7 mouse cellular contexts compared by ENCODE assay signal in genomic region chr1:63214271-63214558, GRCm38 (mm10). TPM values are rescaled to one million over a fixed set of nuclear protein-coding genes. Genes with fewer than 3 reads are reported as not detected.
A peak's percentile ranks its signal among the peaks of the same experiment; 100 is the strongest.
DNase-seq lines count a peak whose midpoint lies in the region; ATAC-seq and TF ChIP-seq lines count a peak whose summit lies in the region.

Gene Gpr1, minus strand, starts transcription at chr1:63214543.

- intact Hi-C loops in left cerebral cortex, adult 2 months (cut with DNase I): no loop called here
- intact Hi-C loops in left cerebral cortex, postnatal 36 days (cut with DNase I): no loop called here
- intact Hi-C loops in left cerebral cortex, postnatal 25 days (cut with DNase I): no loop called here

- H3K4me2 ChIP-seq in forebrain, embryonic 12.5 days: peak within 1 kb of the TSS; percentile 48
- peak within 1 kb of the TSS; percentile 35 for H3K4me2 ChIP-seq in intestine, embryonic 16.5 days (ENCODE audit: low read depth, low read length)
- H3K4me2 ChIP-seq in stomach, embryonic 15.5 days: peak within 1 kb of the TSS; percentile 27; the same call in 1 of the 2 replicates

- WGBS in forebrain, embryonic 12.5 days: 32% methylated on average over 3 of the region's 3 CpGs
- WGBS in intestine, embryonic 16.5 days: 35% methylated on average over 3 of the region's 3 CpGs
- WGBS in stomach, embryonic 15.5 days: 35% methylated on average over 3 of the region's 3 CpGs

- H3K4me3 ChIP-seq in left cerebral cortex, adult 2 months: peak within 1 kb of the TSS; percentile 31
- H3K4me3 ChIP-seq in forebrain, embryonic 12.5 days (replicated peaks): peak within 1 kb of the TSS; percentile 22; the same call in 1 of the 2 replicates
- no peak within 1 kb of the TSS for H3K4me3 ChIP-seq in intestine, embryonic 16.5 days (ENCODE audit: low read length)
- H3K4me3 ChIP-seq in stomach, embryonic 15.5 days (replicated peaks): no peak within 1 kb of the TSS

- peaks cover 4% of the 10 kb centered on the region; the same call in 1 of the 2 replicates for H3K9me3 ChIP-seq in forebrain, embryonic 12.5 days
- H3K9me3 ChIP-seq in intestine, embryonic 16.5 days (ENCODE audit: control insufficient read depth, low read length): no peaks in the 10 kb centered on the region
- no peaks in the 10 kb centered on the region for H3K9me3 ChIP-seq in stomach, embryonic 15.5 days

- no peak for TF ChIP-seq CTCF in left cerebral cortex, adult 2 months (IDR thresholded peaks at IDR 0.05)

- no peak for DNase-seq in left cerebral cortex, adult 2 months (ENCODE audit: extremely low spot score in 1 of 2, low spot score in 2 of 2)
- DNase-seq in left cerebral cortex, postnatal 36 days (ENCODE audit: low spot score in 2 of 2): no peak
- DNase-seq in left cerebral cortex, postnatal 25 days (ENCODE audit: low spot score in 2 of 2): no peak
- no peak for DNase-seq in frontal cortex, postnatal 14 days (ENCODE audit: low spot score in 2 of 2)

- no peaks in the 10 kb centered on the region for H3K27me3 ChIP-seq in forebrain, embryonic 12.5 days
- no peaks in the 10 kb centered on the region for H3K27me3 ChIP-seq in intestine, embryonic 16.5 days (replicated peaks; ENCODE audit: control insufficient read depth, insufficient read depth, low read length)
- 0 out of 2 replicates have a peak, but pooled peaks cover 5% of the 10 kb centered on the region for H3K27me3 ChIP-seq in stomach, embryonic 15.5 days (replicated peaks)

- peak within 1 kb of the TSS; percentile 55; the same call in 1 of the 2 replicates for H3K27ac ChIP-seq in left cerebral cortex, adult 2 months
- 0 out of 2 replicates have a peak within 1 kb of the TSS, but pooled peaks have one; percentile 13 for H3K27ac ChIP-seq in forebrain, embryonic 12.5 days
- no peak within 1 kb of the TSS for H3K27ac ChIP-seq in intestine, embryonic 16.5 days (ENCODE audit: low read length)
- no peak within 1 kb of the TSS for H3K27ac ChIP-seq in stomach, embryonic 15.5 days

- peak within 1 kb of the TSS; percentile 12; the same call in 1 of the 2 replicates for H3K9ac ChIP-seq in forebrain, embryonic 12.5 days
- H3K9ac ChIP-seq in intestine, embryonic 16.5 days (ENCODE audit: low read depth, low read length): 0 out of 2 replicates have a peak within 1 kb of the TSS, but pooled peaks have one; percentile 43
- H3K9ac ChIP-seq in stomach, embryonic 15.5 days: no peak within 1 kb of the TSS

- H3K4me1 ChIP-seq in forebrain, embryonic 12.5 days: peaks cover 18% of the 10 kb centered on the region
- no peaks in the 10 kb centered on the region for H3K4me1 ChIP-seq in intestine, embryonic 16.5 days (ENCODE audit: control insufficient read depth, insufficient read depth, low read length)
- 0 out of 2 replicates have a peak, but pooled peaks cover 2% of the 10 kb centered on the region for H3K4me1 ChIP-seq in stomach, embryonic 15.5 days

- no peaks in the 10 kb centered on the region for H3K36me3 ChIP-seq in forebrain, embryonic 12.5 days (replicated peaks)
- no peaks in the 10 kb centered on the region for H3K36me3 ChIP-seq in intestine, embryonic 16.5 days (ENCODE audit: control insufficient read depth, insufficient read depth, low read length)
- no peaks in the 10 kb centered on the region for H3K36me3 ChIP-seq in stomach, embryonic 15.5 days

- ATAC-seq in forebrain, embryonic 12.5 days (ENCODE audit: low FRiP score): no peak
- ATAC-seq in intestine, embryonic 16.5 days: no peak
- no peak for ATAC-seq in stomach, embryonic 15.5 days (ENCODE audit: insufficient read depth, low FRiP score, low read depth)

RNA-seq across cellular contexts. Expression of gene Gpr1, which starts in this region (rescaled TPM):
- total RNA-seq in left cerebral cortex, adult 2 months (2021): under 1 TPM; 0.58 to 0.81 TPM
- total RNA-seq in left cerebral cortex, postnatal 36 days (2021): under 1 TPM; 0.37 to 0.86 TPM
- 0.36 and 0.59 TPM in 2 replicates for polyA plus RNA-seq in forebrain, embryonic 12.5 days (2016; fragmentation: Nextera tagmentation; extraction: Ambion mirVana)
- polyA plus RNA-seq in intestine, embryonic 16.5 days (2015; fragmentation: Nextera tagmentation; extraction: Ambion mirVana): 0.09 TPM in 1 of 2 replicates, not detected in the other
- 0.10 and 0.15 TPM in 2 replicates for polyA plus RNA-seq in stomach, embryonic 15.5 days (2015; fragmentation: Nextera tagmentation; extraction: Ambion mirVana)
- under 1 TPM; 0.32 to 0.78 TPM for total RNA-seq in left cerebral cortex, postnatal 25 days (2021)

Comparison
In these comparisons a context has a peak if more than half of its experiments do, and no peak if none do; other contexts are left out.
1. H3K27ac ChIP-seq: peak in left cerebral cortex, adult 2 months (single experiment) and forebrain, embryonic 12.5 days (single experiment); none in intestine, embryonic 16.5 days (single experiment) and stomach, embryonic 15.5 days (single experiment).
2. H3K4me3 ChIP-seq: peak in left cerebral cortex, adult 2 months (single experiment) and forebrain, embryonic 12.5 days (single experiment); none in intestine, embryonic 16.5 days (single experiment) and stomach, embryonic 15.5 days (single experiment).
3. Peak in every context shown above with its lines, with median percentiles within 50 percentile points of each other: H3K4me2 ChIP-seq.